Mouse (Mus musculus) cortical plate, adult 2 months (tissue): ENCODE results near the gene Hexim2. TPM values are rescaled to one million over a fixed set of nuclear protein-coding genes. Genes with fewer than 3 reads are reported as not detected.

Source experiments
- H3K27ac ChIP-seq: fragments of 200-500 bp; 2 replicates; pipeline ENCODE4 v1.5.1; 2012; ENCODE audit warnings: low read length, control low read depth, inconsistent platforms; ENCODE audit not compliant: insufficient read depth
- H3K4me1 ChIP-seq: fragments of 200-500 bp; 2 replicates; pipeline ENCODE4 v1.6.1; 2011; ENCODE audit warnings: low read length; ENCODE audit not compliant: control insufficient read depth, insufficient read depth
- H3K4me3 ChIP-seq: fragments of 200-500 bp; 2 replicates; pipeline ENCODE4 v1.5.1; 2011; ENCODE audit warnings: mild to moderate bottlenecking, low read length, control low read depth; ENCODE audit not compliant: insufficient read depth
- CTCF ChIP-seq: fragments of 200-500 bp; IDR thresholded peaks from 2 replicates; pipeline ENCODE4 v1.5.1; 2011; ENCODE audit warnings: mild to moderate bottlenecking, control low read depth, low read length; ENCODE audit not compliant: insufficient read depth; ENCODE audit errors: extremely low read depth
- POLR2A ChIP-seq: fragments of 200-500 bp; IDR thresholded peaks from 2 replicates; pipeline ENCODE4 v1.6.1; 2011; ENCODE audit warnings: mild to moderate bottlenecking, low read length, control low read depth; ENCODE audit not compliant: insufficient read depth; ENCODE audit errors: extremely low read depth
- polyA plus RNA-seq: library from polyadenylated mRNA; depleted of rRNA; stranded (reverse); fragments of >200 nt; gene quantifications from 2 replicates; pipeline ENCODE4 v1.2.3, GENCODE M21; 2012

Gene Hexim2
- polyA plus RNA-seq, 1 experiment = 10.7 TPM

DNA sequence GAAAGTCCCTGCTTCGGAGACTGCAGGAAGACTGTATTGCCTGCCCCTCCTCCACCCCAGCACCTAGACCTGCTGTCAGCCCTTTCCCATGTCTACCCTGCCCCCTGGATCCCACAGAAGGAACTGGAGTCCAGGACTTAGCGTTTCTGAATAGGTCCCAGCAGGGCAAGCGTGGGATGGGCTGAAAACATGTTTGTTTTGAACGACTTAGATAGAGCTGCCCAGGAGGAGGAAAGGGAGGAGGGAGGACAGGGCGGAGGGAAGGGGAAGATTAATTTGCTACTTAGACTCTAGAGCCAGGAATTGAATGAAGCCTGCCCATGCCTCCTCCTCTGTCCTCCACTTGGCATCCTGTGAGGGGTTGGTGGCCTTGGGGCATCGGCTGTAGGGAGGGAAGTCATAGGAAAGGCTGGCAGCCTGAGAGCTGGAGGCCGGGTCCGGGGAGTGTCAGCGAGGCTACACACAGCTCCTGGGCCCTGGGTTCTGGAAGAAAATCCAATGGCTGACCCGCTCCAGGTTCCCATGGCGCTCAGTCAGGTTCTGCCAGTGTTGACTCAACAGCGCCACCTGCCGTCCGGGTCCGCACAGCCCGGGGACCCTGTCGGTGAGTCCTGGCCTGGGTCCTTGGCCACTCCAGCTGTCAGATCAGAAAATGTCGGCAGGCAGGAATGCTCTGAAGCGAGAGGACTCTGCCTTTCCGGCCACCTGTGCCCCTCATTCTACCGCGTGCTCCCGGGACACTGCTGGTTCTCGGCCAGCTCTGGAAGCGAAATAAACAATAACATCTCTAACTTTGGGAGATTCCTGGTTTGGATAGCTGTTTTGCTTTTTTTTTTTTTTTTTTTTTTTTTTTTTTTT is 26.6 kb downstream of the Hexim2 start:
- H3K27ac ChIP-seq = no peak overlapping the region
- H3K4me3 ChIP-seq = no peak overlapping the region; the same call in 1 of the 2 replicates
- peak; percentile 83 for TF ChIP-seq CTCF
- TF ChIP-seq POLR2A = no peak
- H3K4me1 ChIP-seq = no peaks in the 10 kb centered on the region

DNA sequence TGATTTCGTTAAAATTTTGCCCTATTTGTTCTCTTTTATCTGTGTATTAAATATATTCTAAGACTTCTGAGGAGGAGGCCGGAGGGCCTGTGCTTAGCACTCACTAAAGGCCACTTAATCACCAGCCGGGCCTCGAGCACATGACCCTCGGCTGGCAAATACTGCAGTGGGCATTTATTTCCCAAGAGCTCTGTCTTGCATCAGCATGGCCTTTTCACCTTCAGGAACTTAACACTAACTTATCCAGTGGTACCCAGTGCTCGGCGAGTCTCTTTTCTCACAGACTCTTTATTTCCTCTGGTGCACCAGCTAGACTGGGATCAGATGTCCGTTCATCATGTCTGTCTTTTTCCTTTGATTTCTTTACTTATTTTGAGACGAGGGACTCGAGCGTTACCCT is 28.5 kb downstream of the Hexim2 start:
- Histone ChIP-seq H3K4me3 (no peak overlapping the region), H3K4me1 (no peaks in the 10 kb centered on the region), H3K27ac (no peak overlapping the region)
- no peak for TF ChIP-seq CTCF
- TF ChIP-seq POLR2A = no peak

DNA sequence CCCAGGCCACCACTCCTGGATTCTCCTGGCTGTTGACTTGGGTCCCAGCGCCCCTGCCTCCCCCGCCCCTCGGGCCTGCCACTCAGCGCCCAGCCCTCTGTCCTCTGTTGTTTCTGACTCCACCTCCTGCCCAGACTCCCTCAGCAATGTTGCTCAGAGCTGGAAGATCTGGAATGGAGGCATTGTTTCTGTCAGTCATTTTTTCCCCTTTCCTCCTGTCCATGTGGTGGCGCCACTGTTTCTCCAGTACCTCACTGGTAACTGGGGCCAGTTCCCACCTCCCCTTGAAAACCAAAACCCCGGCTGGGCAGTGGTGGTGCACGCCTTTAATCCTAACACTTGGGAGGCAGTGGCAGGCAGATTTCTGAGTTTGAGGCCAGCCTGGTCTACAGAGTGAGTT is 29.2 kb downstream of the Hexim2 start:
- no peak for TF ChIP-seq CTCF
- no peak for TF ChIP-seq POLR2A
- H3K4me1 ChIP-seq = no peaks in the 10 kb centered on the region
- H3K4me3 ChIP-seq = no peak overlapping the region
- no peak overlapping the region for H3K27ac ChIP-seq

DNA sequence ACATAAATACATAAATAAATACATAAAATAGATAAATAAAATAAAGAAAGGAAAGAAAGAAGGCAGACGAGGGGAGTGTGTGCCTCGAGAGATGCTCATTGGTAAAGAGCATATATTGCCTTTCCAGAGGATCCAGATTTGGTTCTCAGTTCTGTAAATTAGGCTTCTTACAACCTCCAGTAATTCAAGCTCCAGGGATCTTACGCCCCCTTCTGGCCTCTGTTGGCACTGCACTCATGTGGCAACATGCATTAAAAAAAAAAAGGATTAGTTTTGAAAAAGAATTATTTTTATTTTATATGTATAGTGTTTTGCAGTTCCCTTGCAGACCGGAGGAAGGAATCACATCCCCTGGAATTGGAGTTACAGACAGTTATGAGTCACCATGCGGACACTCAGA is 29.9 kb downstream of the Hexim2 start:
- Histone ChIP-seq H3K4me3 (no peak overlapping the region), H3K27ac (no peak overlapping the region)
- no peak for TF ChIP-seq POLR2A
- TF ChIP-seq CTCF = no peak

DNA sequence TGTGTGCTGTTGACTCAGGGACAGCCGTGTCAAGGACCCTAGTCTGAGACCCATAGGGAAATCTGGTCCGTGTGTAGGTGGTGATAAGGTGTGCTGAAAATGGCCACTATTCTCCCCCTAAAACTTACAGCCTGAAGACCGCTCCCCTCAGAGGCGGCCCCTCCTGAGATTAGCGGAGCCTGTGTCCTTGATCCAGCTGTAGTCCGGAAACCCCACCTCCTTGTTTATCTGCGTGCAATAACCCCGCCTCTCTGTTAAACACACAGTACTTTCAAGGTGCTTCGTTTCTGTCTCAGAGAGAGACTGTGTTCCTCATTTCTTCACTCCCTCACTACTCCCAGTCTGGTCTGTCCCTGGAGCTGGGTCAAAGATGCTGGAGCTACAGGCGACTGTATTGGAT is 32.2 kb downstream of the Hexim2 start:
- Histone ChIP-seq H3K4me3 (no peak overlapping the region), H3K4me1 (0 out of 2 replicates have a peak, but pooled peaks cover under 1% of the 10 kb centered on the region), H3K27ac (no peak overlapping the region)
- TF ChIP-seq POLR2A (no peak), CTCF (no peak)

More for the DNA sequence above, 29.9 kb downstream of the Hexim2 start:
- no peaks in the 10 kb centered on the region for H3K4me1 ChIP-seq

DNA sequence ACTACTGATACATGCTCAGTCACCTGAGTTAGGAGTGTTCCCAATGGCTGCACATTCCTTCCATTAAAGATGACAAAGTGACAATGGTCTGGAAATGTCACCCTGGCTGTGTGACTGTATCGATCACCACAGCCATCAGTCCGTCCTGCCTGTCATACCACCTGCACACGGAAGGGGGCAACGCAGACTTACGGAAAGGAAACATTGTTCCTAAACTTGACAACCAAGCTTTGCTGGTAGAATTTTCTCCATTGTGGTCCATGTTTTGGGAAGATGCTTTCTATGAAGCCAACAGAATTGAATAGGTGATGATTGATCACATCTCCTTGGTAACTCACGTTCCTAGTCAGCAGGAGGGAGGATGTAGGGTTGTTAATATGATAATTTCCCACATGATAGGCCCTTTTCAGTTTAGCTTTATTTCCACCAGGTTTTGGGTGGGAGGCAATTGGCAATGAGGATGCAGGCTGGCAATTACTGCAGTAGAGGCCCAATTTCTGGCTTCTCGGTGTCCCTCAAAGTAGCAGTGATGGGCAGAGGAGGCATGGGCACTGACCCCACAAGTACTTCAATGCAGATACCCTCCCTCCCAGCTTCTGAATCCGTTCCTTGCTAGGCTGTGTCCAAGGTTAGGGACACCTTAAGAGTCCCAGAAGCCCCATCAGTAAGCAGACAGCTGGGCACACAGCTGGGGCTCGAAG is 36.6 kb downstream of the Hexim2 start:
- no peak overlapping the region for H3K4me3 ChIP-seq
- TF ChIP-seq CTCF (peak; percentile 99), POLR2A (no peak)
- no peak overlapping the region for H3K27ac ChIP-seq
- peaks cover 7% of the 10 kb centered on the region; the same call in 1 of the 2 replicates for H3K4me1 ChIP-seq

DNA sequence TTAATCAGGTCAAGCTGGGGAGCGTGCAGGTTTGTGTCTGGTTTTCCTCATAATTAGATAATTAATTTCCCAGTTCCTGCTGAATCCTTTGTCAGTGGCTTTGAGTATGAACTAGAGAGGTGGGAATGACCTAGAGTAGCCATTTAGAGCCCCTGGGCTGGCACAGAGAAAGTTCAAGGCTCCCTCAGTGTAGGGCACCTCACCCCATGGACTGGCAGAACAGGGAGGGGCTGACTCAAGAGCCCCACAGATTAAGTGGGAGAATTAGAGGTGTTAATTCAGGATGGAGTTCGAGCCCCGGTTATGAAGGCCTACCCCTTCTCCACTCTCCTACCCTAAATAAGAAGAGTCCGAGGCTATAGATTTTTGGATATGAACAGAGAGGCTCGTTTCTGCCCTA is 37.4 kb downstream of the Hexim2 start:
- TF ChIP-seq POLR2A (no peak), CTCF (no peak)
- no peak overlapping the region for H3K27ac ChIP-seq
- no peak overlapping the region; the same call in 1 of the 2 replicates for H3K4me3 ChIP-seq
- H3K4me1 ChIP-seq = peaks cover 11% of the 10 kb centered on the region

DNA sequence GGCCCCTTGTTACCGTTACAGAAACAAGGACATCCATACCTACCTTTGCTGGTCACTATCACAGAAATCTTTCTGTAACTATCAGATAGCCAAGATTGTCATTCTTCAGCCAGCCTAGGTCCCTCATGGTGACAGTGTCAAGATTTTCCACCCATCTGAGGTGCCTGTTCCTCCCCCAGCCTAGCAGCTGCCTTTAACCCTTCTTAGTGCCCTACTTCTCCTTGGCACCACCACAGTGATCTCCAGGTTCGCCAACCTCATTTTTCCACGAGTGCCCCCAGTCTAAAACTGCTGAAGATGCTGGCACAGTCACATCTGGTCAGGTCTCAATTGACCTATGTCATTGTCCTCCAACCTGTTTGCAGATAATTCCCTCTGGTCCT is 37.9 kb downstream of the Hexim2 start:
- Histone ChIP-seq H3K4me1 (peaks cover 11% of the 10 kb centered on the region), H3K27ac (0 out of 2 replicates have a peak overlapping the region, but pooled peaks have one; percentile 43), H3K4me3 (peak overlapping the region; percentile 79)
- TF ChIP-seq POLR2A (no peak), CTCF (no peak)

DNA sequence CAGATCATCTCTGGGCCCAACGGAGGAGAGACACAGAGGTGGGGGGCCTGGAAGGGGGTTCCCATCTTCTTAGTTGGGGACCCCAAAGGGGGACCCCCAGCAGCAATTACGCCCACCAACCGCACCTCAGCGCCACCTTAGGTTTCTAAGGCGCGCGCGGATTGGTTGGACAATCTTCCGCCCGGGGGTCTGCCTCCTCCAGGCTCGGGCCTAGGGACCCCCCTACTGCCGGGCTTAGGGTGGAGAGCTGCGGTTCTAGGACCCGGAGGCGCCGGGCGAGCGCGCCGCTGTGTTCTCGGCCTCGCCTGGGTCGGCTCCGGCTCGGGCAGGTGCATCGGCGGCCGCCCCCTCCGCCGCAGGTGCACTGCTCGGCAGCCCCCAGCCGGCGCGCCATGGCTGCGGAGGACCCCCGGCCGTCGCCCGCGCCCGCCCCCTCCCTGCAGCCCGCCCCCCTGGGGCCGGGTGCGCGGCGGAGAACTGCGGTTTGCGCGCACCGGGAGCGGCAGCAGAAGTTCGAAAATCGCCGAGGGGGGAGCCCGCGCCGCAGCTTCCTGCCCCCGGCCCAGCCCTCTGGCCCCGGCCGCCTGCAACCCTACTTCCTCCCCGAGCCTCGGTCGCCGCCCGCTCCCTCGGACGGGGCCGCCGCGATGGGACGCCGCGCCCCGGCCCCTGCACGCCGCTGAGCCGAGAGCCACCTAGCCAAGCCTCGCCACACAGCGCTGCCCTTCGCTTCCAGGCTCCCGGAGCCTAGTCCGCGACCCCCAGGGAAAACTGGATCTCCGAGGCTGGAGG is 38.5 kb downstream of the Hexim2 start, which contains the start of gene Fmnl1:
TSS of gene Fmnl1 (plus strand) at position 614 of the 792 bp plus-strand sequence.
- Histone ChIP-seq H3K27ac (peak within 1 kb of the TSS; percentile 73; the same call in 1 of the 2 replicates), H3K4me3 (peak within 1 kb of the TSS; percentile 79), H3K4me1 (peaks cover 11% of the 10 kb centered on the region)
- TF ChIP-seq CTCF = no peak
- no peak for TF ChIP-seq POLR2A
